11 mouse cellular contexts compared by ENCODE assay signal in the genomic region with DNA sequence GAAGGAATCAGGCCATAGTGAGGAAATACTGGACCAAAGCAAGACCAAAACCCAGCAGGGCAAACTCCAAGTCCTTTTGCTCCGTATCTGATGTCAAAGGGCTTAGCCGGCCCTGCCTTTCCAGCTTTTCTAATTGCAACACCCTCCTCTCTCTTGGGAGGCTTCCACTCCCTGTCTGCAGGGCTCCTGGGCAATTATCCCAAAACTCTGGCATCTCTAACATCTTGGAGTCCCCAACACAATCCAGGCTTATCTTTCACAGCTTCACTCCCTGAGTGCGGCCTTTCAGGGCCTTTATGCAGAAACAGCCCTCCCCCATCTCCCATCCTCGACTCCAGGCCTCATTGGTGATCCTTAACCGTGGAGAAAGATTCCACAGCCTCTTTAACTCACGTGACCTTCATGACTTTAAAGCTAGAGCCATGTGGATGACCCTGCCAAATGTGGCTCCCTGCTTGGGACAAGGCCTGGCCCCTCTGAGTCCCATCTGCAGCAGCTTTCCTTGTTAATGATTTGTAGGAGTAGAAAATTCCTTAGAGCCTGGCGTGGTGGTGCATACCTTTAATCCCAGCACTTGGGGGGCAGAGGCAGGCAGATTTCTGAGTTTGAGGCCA. TPM values are rescaled to one million over a fixed set of nuclear protein-coding genes. Genes with fewer than 3 reads are reported as not detected.
DNase-seq lines count a peak whose midpoint lies in the region; ATAC-seq and TF ChIP-seq lines count a peak whose summit lies in the region.
"Had no signal": no experiment of that assay in that cellular context is flagged by ENCODE, and none has a peak within 500 bp of the region (broad histone marks: within the 10 kb centered on the region; RNA-seq: fewer than 3 reads in every experiment).

No protein-coding gene starts in this region.

- H3K9ac ChIP-seq in liver, adult 2 months (ENCODE audit: low read depth, low read length), result no peak overlapping the region
- H3K9ac ChIP-seq in liver, embryonic 12.5 days, result no peak overlapping the region
- H3K9ac ChIP-seq: embryonic facial prominence, embryonic 15.5 days; stomach, embryonic 15.5 days had no signal

- no peak overlapping the region for H3K4me3 ChIP-seq in liver, adult 2 months (ENCODE audit: insufficient read depth, low read depth, low read length)
- H3K4me3 ChIP-seq in liver, embryonic 12.5 days, result no peak overlapping the region
- H3K4me3 ChIP-seq: embryonic facial prominence, embryonic 15.5 days; stomach, embryonic 15.5 days had no signal

- no peak overlapping the region for H3K27ac ChIP-seq in liver, adult 2 months (replicated peaks; ENCODE audit: insufficient read depth, low read depth, low read length)
- no peak overlapping the region for H3K27ac ChIP-seq in liver, embryonic 12.5 days
- H3K27ac ChIP-seq: embryonic facial prominence, embryonic 15.5 days; stomach, embryonic 15.5 days had no signal

- no peak overlapping the region for H3K4me2 ChIP-seq in liver, embryonic 12.5 days
- H3K4me2 ChIP-seq: embryonic facial prominence, embryonic 15.5 days; stomach, embryonic 15.5 days had no signal

- DNase-seq in adrenal gland, postnatal 10 days, result peak; percentile 57
- no peak for DNase-seq in adrenal gland, postnatal 4 days (ENCODE audit: low spot score in 2 of 2)
- peak; percentile 86 for DNase-seq in liver, adult 2 months (ENCODE audit: extremely low read depth, low read depth, low spot score)
- DNase-seq in heart, postnatal 14 days, result peak; percentile 13 to 21
- peak; percentile 17 for DNase-seq in lung, postnatal 10 days
- no peak for DNase-seq in left cerebral cortex, adult 11 months (ENCODE audit: low spot score)
- no peak for DNase-seq in spleen, adult 18-20 months
- DNase-seq: retina, postnatal 1 day had no signal

- no peaks in the 10 kb centered on the region for H3K36me3 ChIP-seq in liver, adult 2 months (ENCODE audit: control insufficient read depth, insufficient read depth, low read length)
- H3K36me3 ChIP-seq in liver, embryonic 12.5 days, result no peaks in the 10 kb centered on the region
- H3K36me3 ChIP-seq: embryonic facial prominence, embryonic 15.5 days; stomach, embryonic 15.5 days had no signal

- WGBS in liver, adult 2 months, result 40% methylated on average over 7 of the region's 7 CpGs
- 48% methylated on average over 7 of the region's 7 CpGs for WGBS in liver, embryonic 12.5 days (ENCODE audit: insufficient replicate concordance)

- no peak for ATAC-seq in liver, embryonic 12.5 days

- H3K4me1 ChIP-seq in liver, adult 2 months (ENCODE audit: control insufficient read depth, insufficient read depth, low read length), result 0 out of 2 replicates have a peak, but pooled peaks cover 4% of the 10 kb centered on the region
- H3K4me1 ChIP-seq in liver, embryonic 12.5 days, result no peaks in the 10 kb centered on the region
- H3K4me1 ChIP-seq: stomach, embryonic 15.5 days had no signal

- intact Hi-C loops in heart, postnatal 14 days (cut with DNase I), result no loop called here

- no peak for TF ChIP-seq CTCF in liver, adult 2 months (IDR thresholded peaks at IDR 0.05; ENCODE audit: low read depth, low read length)

- no peaks in the 10 kb centered on the region for H3K9me3 ChIP-seq in liver, embryonic 12.5 days (replicated peaks)
- H3K9me3 ChIP-seq: embryonic facial prominence, embryonic 15.5 days; stomach, embryonic 15.5 days had no signal

- no peaks in the 10 kb centered on the region; the same call in 1 of the 2 replicates for H3K79me2 ChIP-seq in liver, adult 2 months (ENCODE audit: control insufficient read depth, insufficient read depth, low read length)

- TF ChIP-seq POLR2A in liver, adult 2 months (IDR thresholded peaks at IDR 0.05; ENCODE audit: extremely low read depth, insufficient read depth, low read length), result no peak

- H3K27me3 ChIP-seq in liver, adult 2 months (ENCODE audit: control insufficient read depth, insufficient read depth, low read length), result no peaks in the 10 kb centered on the region
- no peaks in the 10 kb centered on the region for H3K27me3 ChIP-seq in liver, embryonic 12.5 days (replicated peaks)
- H3K27me3 ChIP-seq: embryonic facial prominence, embryonic 15.5 days; stomach, embryonic 15.5 days had no signal

RNA-seq across cellular contexts. Expression of gene Slc35b4, which starts 11.2 kb away (rescaled TPM):
- 10 to 100 TPM; 22.9 to 26.1 TPM for total RNA-seq in adrenal gland, postnatal 10 days (2021)
- 10 to 100 TPM; 26.9 to 35.9 TPM for total RNA-seq in adrenal gland, postnatal 4 days (2021)
- total RNA-seq in liver, adult 2 months (2014; rRNA removed), result 9.7 and 13.2 TPM in 2 replicates
- 16.0 and 17.6 TPM in 2 replicates for polyA plus RNA-seq in liver, adult 2 months (2012; rRNA removed)
- polyA plus RNA-seq in liver, embryonic 12.5 days (2016; fragmentation: Nextera tagmentation; extraction: Ambion mirVana), result 26.6 and 27.4 TPM in 2 replicates
- total RNA-seq in heart, postnatal 14 days (2021), result 10 to 100 TPM in 1 of 2 experiments, 1 to 10 TPM in 1; 9.7 to 11.5 TPM

Comparison
In these comparisons a context has a peak if more than half of its experiments do, and no peak if none do; other contexts are left out.
1. DNase-seq: peak in adrenal gland, postnatal 10 days (single experiment), liver, adult 2 months (single experiment), heart, postnatal 14 days (2 of 2) and lung, postnatal 10 days (single experiment); none in adrenal gland, postnatal 4 days (0 of 2), left cerebral cortex, adult 11 months (single experiment) and spleen, adult 18-20 months (0 of 2).